7 mouse cellular contexts compared by ENCODE assay signal in the genomic region with DNA sequence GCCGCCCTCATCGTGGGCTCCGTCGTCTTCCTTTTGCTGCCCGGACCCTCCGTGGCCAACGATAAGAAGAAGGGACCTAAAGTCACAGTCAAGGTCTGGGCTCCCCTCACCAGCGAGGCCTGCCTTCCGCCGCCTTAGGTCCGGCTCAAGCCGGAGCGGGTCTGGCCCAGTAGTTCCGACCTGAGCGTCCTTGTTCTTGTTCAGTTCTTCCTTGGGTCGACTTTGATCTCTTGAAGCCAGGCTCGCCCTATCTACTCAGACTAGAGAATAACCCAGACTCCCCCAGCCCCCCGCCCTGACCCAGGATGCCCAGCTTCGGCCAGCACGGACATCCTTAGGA. TPM values are rescaled to one million over a fixed set of nuclear protein-coding genes. Genes with fewer than 3 reads are reported as not detected.
DNase-seq lines count a peak whose midpoint lies in the region; ATAC-seq and TF ChIP-seq lines count a peak whose summit lies in the region.

No protein-coding gene starts in this region.

- H3K9ac ChIP-seq in lung, postnatal 0 days (replicated peaks; ENCODE audit: low read depth): peak overlapping the region; percentile 78
- peak overlapping the region; percentile 87 for H3K9ac ChIP-seq in liver, embryonic 11.5 days (ENCODE audit: low read depth, low read length)
- H3K9ac ChIP-seq in stomach, embryonic 16.5 days (ENCODE audit: low read length): peak overlapping the region; percentile 81

- H3K9me3 ChIP-seq in lung, postnatal 0 days (ENCODE audit: low read length): no peaks in the 10 kb centered on the region
- no peaks in the 10 kb centered on the region for H3K9me3 ChIP-seq in forebrain, embryonic 10.5 days
- no peaks in the 10 kb centered on the region for H3K9me3 ChIP-seq in liver, embryonic 11.5 days (ENCODE audit: control insufficient read depth, low read length)
- H3K9me3 ChIP-seq in stomach, embryonic 16.5 days (replicated peaks; ENCODE audit: control insufficient read depth, low read length): no peaks in the 10 kb centered on the region

- peak overlapping the region; percentile 86 for H3K27ac ChIP-seq in lung, postnatal 0 days (ENCODE audit: low read length)
- peak overlapping the region; percentile 93 for H3K27ac ChIP-seq in forebrain, embryonic 10.5 days
- peak overlapping the region; percentile 69 for H3K27ac ChIP-seq in liver, embryonic 11.5 days (ENCODE audit: low read depth, low read length)
- H3K27ac ChIP-seq in stomach, embryonic 16.5 days (ENCODE audit: low read length): peak overlapping the region; percentile 80

- H3K36me3 ChIP-seq in lung, postnatal 0 days (ENCODE audit: insufficient read depth, low read length): peaks cover 7% of the 10 kb centered on the region; the same call in 1 of the 2 replicates
- H3K36me3 ChIP-seq in forebrain, embryonic 10.5 days (replicated peaks): peaks cover 35% of the 10 kb centered on the region
- H3K36me3 ChIP-seq in liver, embryonic 11.5 days (ENCODE audit: control insufficient read depth, insufficient read depth, low read length): peaks cover 27% of the 10 kb centered on the region
- peaks cover 10% of the 10 kb centered on the region; the same call in 1 of the 2 replicates for H3K36me3 ChIP-seq in stomach, embryonic 16.5 days (ENCODE audit: control insufficient read depth, insufficient read depth, low read length)

- peak overlapping the region; percentile 72 for H3K4me2 ChIP-seq in lung, postnatal 0 days (replicated peaks; ENCODE audit: low read depth, low read length)
- peak overlapping the region; percentile 93 for H3K4me2 ChIP-seq in liver, embryonic 11.5 days
- H3K4me2 ChIP-seq in stomach, embryonic 16.5 days (ENCODE audit: low read depth, low read length): peak overlapping the region; percentile 63

- H3K4me3 ChIP-seq in lung, postnatal 0 days (ENCODE audit: low read depth, low read length): peak overlapping the region; percentile 77
- peak overlapping the region; percentile 73 for H3K4me3 ChIP-seq in forebrain, embryonic 10.5 days
- peak overlapping the region; percentile 86 for H3K4me3 ChIP-seq in liver, embryonic 11.5 days (ENCODE audit: low read depth, low read length)
- peak overlapping the region; percentile 83 for H3K4me3 ChIP-seq in stomach, embryonic 16.5 days (replicated peaks; ENCODE audit: low read length)

- ATAC-seq in lung, postnatal 0 days: peak; percentile 70
- peak; percentile 60 for ATAC-seq in liver, embryonic 11.5 days (replicated peaks; ENCODE audit: low FRiP score)
- peak; percentile 63 for ATAC-seq in stomach, embryonic 16.5 days (ENCODE audit: insufficient read depth, low FRiP score)
- no peak; the same call in 1 of the 2 replicates for ATAC-seq in megakaryocyte-erythroid progenitor cell, adult 5-6 weeks (replicated peaks; ENCODE audit: low FRiP score, low TSS enrichment, poor library complexity, severe bottlenecking)

- no peaks in the 10 kb centered on the region for H3K27me3 ChIP-seq in lung, postnatal 0 days (replicated peaks; ENCODE audit: insufficient read depth, low read length)
- no peaks in the 10 kb centered on the region for H3K27me3 ChIP-seq in forebrain, embryonic 10.5 days (ENCODE audit: poor library complexity, severe bottlenecking)
- no peaks in the 10 kb centered on the region for H3K27me3 ChIP-seq in liver, embryonic 11.5 days (replicated peaks; ENCODE audit: control insufficient read depth, insufficient read depth, low read length)
- H3K27me3 ChIP-seq in stomach, embryonic 16.5 days (ENCODE audit: control insufficient read depth, insufficient read depth, low read length): no peaks in the 10 kb centered on the region

- no peak for TF ChIP-seq CTCF in lung, postnatal 0 days (IDR thresholded peaks at IDR 0.05)

- no peak for DNase-seq in lung, postnatal 0 days (ENCODE audit: low spot score)
- DNase-seq in lung, postnatal 4 days: no peak
- no peak for DNase-seq in forebrain, embryonic 10.5 days (ENCODE audit: extremely low spot score, low spot score)
- DNase-seq in liver, embryonic 11.5 days (ENCODE audit: low spot score): no peak
- DNase-seq in c-Kit-positive CD71-positive TER-119-positive erythroid progenitor cells, embryonic 14.5 days (ENCODE audit: low spot score): no peak

- H3K4me1 ChIP-seq in lung, postnatal 0 days (ENCODE audit: insufficient read depth, low read depth, low read length): peaks cover 8% of the 10 kb centered on the region; the same call in 1 of the 2 replicates
- H3K4me1 ChIP-seq in forebrain, embryonic 10.5 days: peaks cover 22% of the 10 kb centered on the region
- H3K4me1 ChIP-seq in liver, embryonic 11.5 days (replicated peaks; ENCODE audit: control insufficient read depth, insufficient read depth, low read length): peaks cover 6% of the 10 kb centered on the region; the same call in 1 of the 2 replicates
- peaks cover 12% of the 10 kb centered on the region for H3K4me1 ChIP-seq in stomach, embryonic 16.5 days (ENCODE audit: control insufficient read depth, insufficient read depth, low read length)

- no peak for TF ChIP-seq EP300 in lung, postnatal 0 days (IDR thresholded peaks at IDR 0.05)

- WGBS in lung, postnatal 0 days: under 1% methylated on average over 20 of the region's 20 CpGs
- under 1% methylated on average over 20 of the region's 20 CpGs for WGBS in forebrain, embryonic 10.5 days
- WGBS in liver, embryonic 11.5 days: under 1% methylated on average over 20 of the region's 20 CpGs
- WGBS in stomach, embryonic 16.5 days: under 1% methylated on average over 20 of the region's 20 CpGs

RNA-seq across cellular contexts. Expression of a gene that starts 0.3 kb away (rescaled TPM):
- polyA plus RNA-seq in lung, postnatal 0 days (2015; fragmentation: Nextera tagmentation; extraction: Ambion mirVana): 577 and 650 TPM in 2 replicates
- polyA plus RNA-seq in forebrain, embryonic 10.5 days (2016; fragmentation: Nextera tagmentation; extraction: Ambion mirVana): 445 and 454 TPM in 2 replicates
- polyA plus RNA-seq in liver, embryonic 11.5 days (2014; fragmentation: Nextera tagmentation; extraction: Ambion mirVana): 569 TPM in 2 replicates
- polyA plus RNA-seq in stomach, embryonic 16.5 days (2015; fragmentation: Nextera tagmentation; extraction: Ambion mirVana): 835 and 861 TPM in 2 replicates
- total RNA-seq in megakaryocyte-erythroid progenitor cell, adult 5-6 weeks (2014; fragmentation: Nextera tagmentation): 322 and 412 TPM in 2 replicates
- 561 and 601 TPM in 2 replicates for total RNA-seq in megakaryocyte-erythroid progenitor cell, adult 5-6 weeks (2017)

RNA-seq across cellular contexts. Expression of a gene that starts 9.2 kb away (rescaled TPM):
- 25.7 and 28.3 TPM in 2 replicates for polyA plus RNA-seq in lung, postnatal 0 days (2015; fragmentation: Nextera tagmentation; extraction: Ambion mirVana)
- polyA plus RNA-seq in forebrain, embryonic 10.5 days (2016; fragmentation: Nextera tagmentation; extraction: Ambion mirVana): 2.1 and 2.6 TPM in 2 replicates
- 6.5 and 7.0 TPM in 2 replicates for polyA plus RNA-seq in liver, embryonic 11.5 days (2014; fragmentation: Nextera tagmentation; extraction: Ambion mirVana)
- 3.1 and 4.3 TPM in 2 replicates for polyA plus RNA-seq in stomach, embryonic 16.5 days (2015; fragmentation: Nextera tagmentation; extraction: Ambion mirVana)
- 1.3 and 2.2 TPM in 2 replicates for total RNA-seq in megakaryocyte-erythroid progenitor cell, adult 5-6 weeks (2014; fragmentation: Nextera tagmentation)
- 0.80 and 0.99 TPM in 2 replicates for total RNA-seq in megakaryocyte-erythroid progenitor cell, adult 5-6 weeks (2017)
